Mouse (Mus musculus) G1E (cell line): ENCODE results near the gene Gnb3. TPM values are rescaled to one million over a fixed set of nuclear protein-coding genes. Genes with fewer than 3 reads are reported as not detected.

ENCODE experiments used
- ATAC-seq: 2 replicates; pipeline ENCODE4 v1.8.0; 2016; ENCODE audit warnings: mild to moderate bottlenecking; ENCODE audit not compliant: insufficient number of reproducible peaks, poor library complexity, low FRiP score, severe bottlenecking; ENCODE audit errors: extremely low read depth
- DNase-seq: peaks from one replicate; pipeline ENCODE4 v3.0.0; 2012; ENCODE audit warnings: low spot score
- H3K27me3 ChIP-seq: 2 replicates; pipeline ENCODE4 v1.6.1; 2012; ENCODE audit warnings: mild to moderate bottlenecking, low read length, inconsistent platforms; ENCODE audit not compliant: insufficient read depth
- H3K36me3 ChIP-seq: replicated peaks from 2 replicates; pipeline ENCODE3; 2012; ENCODE audit warnings: mild to moderate bottlenecking, inconsistent platforms
- H3K4me1 ChIP-seq: 2 replicates; pipeline ENCODE4 v1.6.1; 2012; ENCODE audit warnings: low read depth, low read length, inconsistent platforms, mixed read lengths; ENCODE audit not compliant: insufficient read depth
- H3K4me3 ChIP-seq: 2 replicates; pipeline ENCODE4 v1.5.1; 2012; ENCODE audit warnings: low read depth, mild to moderate bottlenecking, inconsistent platforms, low read length, moderate library complexity, mixed read lengths
- H3K9me3 ChIP-seq: replicated peaks from 2 replicates; pipeline ENCODE4 v1.6.1; 2012; ENCODE audit warnings: inconsistent platforms
- CTCF ChIP-seq: IDR thresholded peaks from 2 replicates; pipeline ENCODE4 v1.5.1; 2012; ENCODE audit warnings: low read depth, low read length, inconsistent platforms, mixed read lengths
- GATA1 ChIP-seq: IDR thresholded peaks from 2 replicates; pipeline ENCODE4 v1.6.1; 2012; ENCODE audit warnings: borderline replicate concordance, low read length, inconsistent platforms, mixed read lengths
- GATA2 ChIP-seq: IDR thresholded peaks from 2 replicates; pipeline ENCODE4 v1.6.1; 2012; ENCODE audit warnings: low read depth, low read length, inconsistent platforms, borderline replicate concordance
- POLR2AphosphoS5 ChIP-seq: IDR thresholded peaks from 2 replicates; pipeline ENCODE4 v1.6.1; 2012; ENCODE audit warnings: low read depth, low read length, inconsistent platforms; ENCODE audit not compliant: insufficient replicate concordance
- TAL1 ChIP-seq: conservative IDR thresholded peaks from 2 replicates; pipeline ENCODE4 v1.6.1; 2012; ENCODE audit warnings: low read depth, low read length, inconsistent platforms, mixed read lengths
- polyA plus RNA-seq: library from polyadenylated mRNA; stranded (reverse); fragments of >175 nt; gene quantifications from 2 replicates; pipeline ENCODE4 v1.2.3, GENCODE M21; 2012
- total RNA-seq, 2 experiments: library from RNA; stranded (forward) in 1 of 2; stranded (reverse) in 1 of 2; fragments of 200-1000 nt in 1 of 2; fragments of >200 nt in 1 of 2; fragmentation: Nextera tagmentation in 1 of 2; gene quantifications; 2 replicates each; pipeline ENCODE4 v1.2.3; 2014 to 2017

The Gnb3 gene
- total and polyA plus RNA-seq, 3 experiments: 1.1 TPM; not detected in 2

DNA sequence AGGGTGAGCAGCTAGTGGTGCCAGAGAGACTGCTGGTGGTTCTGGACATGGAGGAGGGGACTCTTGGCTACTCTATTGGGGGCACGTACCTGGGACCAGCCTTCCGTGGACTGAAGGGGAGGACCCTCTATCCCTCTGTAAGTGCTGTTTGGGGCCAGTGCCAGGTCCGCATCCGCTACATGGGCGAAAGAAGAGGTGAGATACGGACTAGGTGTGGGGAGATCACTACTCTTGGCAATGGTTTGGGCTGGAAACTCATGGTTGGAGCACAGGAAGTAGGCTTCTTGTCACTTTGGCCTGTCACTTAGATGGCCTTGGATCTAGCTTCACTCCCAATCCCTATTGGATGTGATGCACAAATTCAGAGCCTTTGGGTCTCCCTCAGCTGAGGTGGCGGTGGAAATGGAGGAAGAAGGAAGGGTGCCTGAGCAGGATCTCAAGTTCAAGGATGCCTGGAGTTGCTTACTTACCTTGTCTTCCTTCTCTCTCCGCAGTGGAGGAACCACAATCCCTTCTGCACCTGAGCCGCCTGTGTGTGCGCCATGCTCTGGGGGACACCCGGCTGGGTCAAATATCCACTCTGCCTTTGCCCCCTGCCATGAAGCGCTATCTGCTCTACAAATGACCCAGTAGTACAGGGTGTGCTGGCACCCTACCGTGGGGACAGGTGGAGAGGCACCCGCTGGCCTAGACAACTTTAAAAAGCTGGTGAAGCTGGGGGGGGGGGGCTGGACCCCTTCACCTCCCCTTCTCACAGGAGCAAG, 30.1 kb downstream of the Gnb3 start:
- Histone ChIP-seq H3K27me3 (no peaks in the 10 kb centered on the region), H3K4me1 (peaks cover 84% of the 10 kb centered on the region), H3K9me3 (no peaks in the 10 kb centered on the region), H3K4me3 (peak overlapping the region; percentile 74), H3K36me3 (peaks cover 60% of the 10 kb centered on the region)
- TF ChIP-seq CTCF (no peak), POLR2AphosphoS5 (peak; percentile 91; the same call in 1 of the 2 replicates), GATA1 (no peak), GATA2 (no peak), TAL1 (no peak)
- DNase-seq (no peak), ATAC-seq (no peak)

DNA sequence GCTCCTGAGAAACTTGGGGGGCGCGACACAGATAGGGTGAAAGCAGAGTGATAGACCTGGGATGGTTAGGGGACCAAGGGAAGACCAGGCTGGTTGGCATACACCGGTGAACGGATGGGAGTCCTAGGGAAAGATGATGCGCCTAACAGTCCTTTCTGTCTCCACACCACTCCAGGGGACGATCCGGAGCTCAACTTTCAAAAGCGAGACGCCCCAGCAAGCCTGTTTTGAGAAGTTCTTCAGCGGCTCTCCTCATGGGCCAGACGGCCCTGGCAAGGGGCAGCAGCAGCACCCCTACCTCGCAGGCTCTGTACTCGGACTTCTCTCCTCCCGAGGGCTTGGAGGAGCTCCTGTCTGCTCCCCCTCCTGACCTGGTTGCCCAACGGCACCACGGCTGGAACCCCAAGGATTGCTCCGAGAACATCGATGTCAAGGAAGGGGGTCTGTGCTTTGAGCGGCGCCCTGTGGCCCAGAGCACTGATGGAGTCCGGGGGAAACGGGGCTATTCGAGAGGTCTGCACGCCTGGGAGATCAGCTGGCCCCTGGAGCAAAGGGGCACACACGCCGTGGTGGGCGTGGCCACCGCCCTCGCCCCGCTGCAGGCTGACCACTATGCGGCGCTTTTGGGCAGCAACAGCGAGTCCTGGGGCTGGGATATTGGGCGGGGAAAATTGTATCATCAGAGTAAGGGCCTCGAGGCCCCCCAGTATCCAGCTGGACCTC, 30.9 kb downstream of the Gnb3 start:
- TF ChIP-seq TAL1 (no peak), GATA2 (no peak), POLR2AphosphoS5 (peak; percentile 38; the same call in 1 of the 2 replicates), CTCF (peak; percentile 36; the same call in 1 of the 2 replicates), GATA1 (no peak)
- Histone ChIP-seq H3K4me3 (peak overlapping the region; percentile 74), H3K36me3 (peaks cover 53% of the 10 kb centered on the region), H3K4me1 (peaks cover 83% of the 10 kb centered on the region), H3K27me3 (no peaks in the 10 kb centered on the region), H3K9me3 (no peaks in the 10 kb centered on the region)
- DNase-seq: peak; percentile 57
- 0 out of 2 replicates have a peak, but pooled peaks have one; percentile 2 for ATAC-seq

DNA sequence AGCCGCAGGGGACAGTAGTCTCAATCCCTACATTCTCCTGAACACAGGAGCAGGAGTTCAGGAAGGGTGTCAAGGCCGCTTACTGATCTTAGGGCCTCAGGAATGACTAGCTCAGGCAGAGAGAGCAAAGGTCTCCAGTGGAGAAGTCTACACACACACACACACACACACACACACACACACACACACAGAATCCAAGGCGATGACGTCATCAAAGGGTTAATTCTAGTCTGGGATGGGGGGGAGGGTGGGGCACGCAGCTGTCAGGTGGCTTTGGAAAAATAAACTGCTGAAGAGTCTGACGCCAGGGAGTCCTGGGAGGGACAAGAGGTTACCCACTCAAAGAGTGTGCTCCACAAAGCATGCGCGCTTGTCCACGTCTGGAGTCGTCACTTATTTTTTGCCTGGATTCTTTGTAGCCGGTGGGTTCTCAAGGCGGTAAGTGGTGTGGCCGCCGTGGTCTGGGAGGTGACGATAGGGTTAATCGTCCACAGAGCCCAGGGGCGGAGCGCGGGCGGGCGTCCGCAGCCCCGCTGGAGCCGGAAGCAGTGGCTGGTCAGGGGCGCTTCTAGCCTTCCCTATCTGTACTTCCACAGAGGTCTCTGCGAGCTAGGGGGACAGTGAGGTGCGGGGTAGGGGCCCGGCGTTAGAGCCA, 31.6 kb downstream of the Gnb3 start, which contains the start of gene Spsb2:
Gene Spsb2 (plus strand): TSS at position 304 of the 655 bp plus-strand sequence.
- ATAC-seq: peak; percentile 17
- no peaks in the 10 kb centered on the region for H3K27me3 ChIP-seq
- H3K36me3 ChIP-seq: peaks cover 53% of the 10 kb centered on the region
- no peak for TF ChIP-seq CTCF
- TF ChIP-seq TAL1: no peak
- TF ChIP-seq GATA2: no peak
- no peak for TF ChIP-seq GATA1
- TF ChIP-seq POLR2AphosphoS5: no peak; the same call in 1 of the 2 replicates
- H3K4me3 ChIP-seq: peak within 1 kb of the TSS; percentile 74
- H3K4me1 ChIP-seq: peaks cover 82% of the 10 kb centered on the region
- DNase-seq: no peak
- no peaks in the 10 kb centered on the region for H3K9me3 ChIP-seq

DNA sequence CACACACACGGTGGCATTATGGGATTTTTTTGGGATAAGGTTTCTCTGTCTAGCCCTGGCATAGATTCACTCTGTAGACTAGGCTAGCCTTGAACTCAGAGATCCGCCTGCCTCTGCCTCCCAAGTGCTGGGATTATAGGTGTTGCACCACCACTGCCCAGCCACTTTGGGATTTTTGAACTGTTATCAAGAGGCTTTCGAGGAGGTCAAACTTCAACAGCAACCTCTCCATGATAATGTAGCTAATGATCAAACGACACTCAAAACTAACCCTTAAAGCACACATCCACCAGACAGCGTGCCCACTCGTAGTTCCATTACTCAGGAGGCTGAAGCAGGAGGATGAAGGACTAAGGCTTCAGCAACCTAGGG, 32.1 kb downstream of the Gnb3 start:
- Histone ChIP-seq H3K36me3 (peaks cover 50% of the 10 kb centered on the region), H3K4me1 (peaks cover 82% of the 10 kb centered on the region), H3K9me3 (no peaks in the 10 kb centered on the region), H3K4me3 (peak overlapping the region; percentile 74; the same call in 1 of the 2 replicates), H3K27me3 (no peaks in the 10 kb centered on the region)
- DNase-seq (no peak), ATAC-seq (no peak)
- TF ChIP-seq CTCF (no peak), GATA2 (no peak), GATA1 (no peak), TAL1 (no peak), POLR2AphosphoS5 (no peak)

DNA sequence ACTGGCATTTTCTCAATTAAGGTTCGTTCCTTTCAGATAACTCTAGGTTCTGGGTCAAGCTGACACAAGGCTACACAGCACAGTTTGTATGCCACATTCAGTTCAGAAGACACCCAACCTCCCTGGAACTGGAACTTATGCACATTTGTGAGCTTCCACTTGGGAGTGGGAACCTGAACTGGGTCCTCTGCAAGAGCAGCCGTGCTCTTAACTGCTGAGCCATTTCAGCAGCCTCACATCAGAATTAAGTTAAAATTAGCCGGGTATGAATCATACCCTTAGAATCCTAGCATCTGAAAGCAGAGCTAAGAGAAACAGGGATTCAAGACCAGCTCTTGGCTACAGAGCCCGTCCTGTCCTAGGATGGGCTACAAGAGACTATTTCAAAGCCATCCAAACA, 32.7 kb downstream of the Gnb3 start:
- no peak overlapping the region for H3K4me3 ChIP-seq
- H3K9me3 ChIP-seq: no peaks in the 10 kb centered on the region
- H3K36me3 ChIP-seq: peaks cover 44% of the 10 kb centered on the region
- no peaks in the 10 kb centered on the region for H3K27me3 ChIP-seq
- TF ChIP-seq TAL1 (no peak), POLR2AphosphoS5 (no peak), CTCF (no peak), GATA1 (no peak), GATA2 (no peak)
- no peak for DNase-seq
- peaks cover 81% of the 10 kb centered on the region for H3K4me1 ChIP-seq
- ATAC-seq: no peak
